Mouse (Mus musculus): ENCODE measurements around the gene Gm4792. TPM values are rescaled to one million over a fixed set of nuclear protein-coding genes. Genes with fewer than 3 reads are reported as not detected.

The Gm4792 gene
- polyA plus RNA-seq (2021; fragmentation: Nextera tagmentation), result not detected in 2 replicates
- long read RNA-seq, experiment 1, result 0 reads
- long read RNA-seq, experiment 2, result 0 reads

DNA sequence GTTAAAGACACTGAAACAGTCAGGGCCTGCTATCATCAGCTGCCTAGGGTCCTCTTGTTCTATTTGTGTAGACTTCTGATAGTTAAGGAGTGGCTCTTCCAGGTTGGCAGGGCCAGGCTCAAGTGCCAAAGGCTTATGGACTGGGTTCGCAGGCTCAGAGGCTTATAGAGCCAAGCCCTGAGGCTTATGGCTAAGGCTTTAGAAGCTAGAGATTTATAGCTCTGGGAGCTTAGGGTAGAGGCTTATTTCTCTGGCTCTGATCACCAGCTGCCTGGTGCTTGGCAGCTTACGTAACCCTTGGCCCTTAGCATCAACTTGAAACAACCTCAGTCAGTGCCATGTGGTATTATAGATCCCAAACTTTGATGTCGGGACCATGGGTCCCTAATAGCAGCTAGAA lies at the start of gene Gm4792:
TSS of gene Gm4792 (minus strand) at position 233 of the 400 bp plus-strand sequence.

DNA sequence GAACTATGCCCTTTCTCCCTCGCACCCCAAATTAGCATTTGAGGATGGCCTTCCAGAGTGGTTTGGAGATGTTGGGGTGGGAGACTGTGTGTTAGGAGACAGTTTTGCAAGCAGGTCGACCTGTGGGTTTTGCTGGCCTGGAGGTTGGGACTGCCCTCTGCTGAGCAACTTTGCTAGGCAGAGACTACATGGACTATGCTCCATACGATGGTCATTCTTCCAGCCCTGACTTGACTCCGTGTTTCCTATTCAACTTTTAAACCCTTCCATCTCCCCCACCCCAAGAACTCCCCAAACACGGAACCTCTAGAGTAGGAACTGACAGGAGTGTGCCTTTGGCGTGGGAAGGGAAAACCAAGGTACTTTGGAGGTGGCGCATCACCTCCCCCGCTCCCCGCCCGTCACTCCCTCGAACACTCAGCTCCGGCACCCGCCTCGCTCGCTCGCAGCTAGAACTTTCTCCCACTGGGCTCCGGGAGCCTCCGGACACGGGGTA lies 13.1 kb upstream of the Gm4792 start, which contains the start of gene Tmcc3:
TSS of gene Tmcc3 (plus strand) at position 439 of the 496 bp plus-strand sequence.

Other genes starting within 250 kb of the Gm4792 start
- gene Nr2c1, start 150.7 kb downstream of the Gm4792 start, polyA plus RNA-seq (2021; fragmentation: Nextera tagmentation), result 2.6 and 2.9 TPM in 2 replicates
- 1,048 and 1,110 TPM in 2 replicates for gene Ndufa12, start 100.0 kb downstream of the Gm4792 start, polyA plus RNA-seq (2021; fragmentation: Nextera tagmentation)
- gene Tmcc3, start 13.2 kb upstream of the Gm4792 start, polyA plus RNA-seq (2021; fragmentation: Nextera tagmentation), result 12.7 and 15.4 TPM in 2 replicates